Mouse (Mus musculus) R1 (cell line): ENCODE results near the gene Themis3.

ENCODE experiments used
- DNase-seq: peaks from one replicate; pipeline ENCODE4 v3.0.0-alpha.2; 2018; ENCODE audit warnings: low read depth, low spot score

Themis3 gene

GRCm38 (mm10) chr17:66594435-66594834 lies at the start of gene Themis3:
Gene Themis3, minus strand, starts transcription at chr17:66594621.
- DNase-seq, result no peak

- no peak for DNase-seq
These were observed 43.7 kb upstream of the Themis3 start for GRCm38 (mm10) chr17:66637951-66638722.

GRCm38 (mm10) chr17:66619996-66620656 lies 25.7 kb upstream of the Themis3 start:
- no peak for DNase-seq

- no peak for DNase-seq
These were observed 24.9 kb upstream of the Themis3 start for GRCm38 (mm10) chr17:66619255-66619826.

GRCm38 (mm10) chr17:66610032-66610431 lies 15.6 kb upstream of the Themis3 start:
- DNase-seq, result no peak

GRCm38 (mm10) chr17:66604931-66605330 lies 10.5 kb upstream of the Themis3 start:
- peak; percentile 17 for DNase-seq

GRCm38 (mm10) chr17:66601171-66601570 lies 6.8 kb upstream of the Themis3 start:
- no peak for DNase-seq

GRCm38 (mm10) chr17:66595867-66596266 lies 1.4 kb upstream of the Themis3 start:
- DNase-seq, result no peak

GRCm38 (mm10) chr17:66595256-66595655 lies 835 bp upstream of the Themis3 start:
- no peak for DNase-seq

- DNase-seq, result no peak
These were observed 3.9 kb downstream of the Themis3 start for GRCm38 (mm10) chr17:66590353-66591075.

GRCm38 (mm10) chr17:66589864-66590263 lies 4.6 kb downstream of the Themis3 start:
- no peak for DNase-seq

- DNase-seq, result no peak
These were observed 7.7 kb downstream of the Themis3 start for GRCm38 (mm10) chr17:66586741-66587140.

GRCm38 (mm10) chr17:66586078-66586477 lies 8.3 kb downstream of the Themis3 start:
- DNase-seq, result no peak

GRCm38 (mm10) chr17:66580990-66581389 lies 13.4 kb downstream of the Themis3 start:
- no peak for DNase-seq

- peak; percentile 71 for DNase-seq
These were observed 16.4 kb downstream of the Themis3 start for GRCm38 (mm10) chr17:66578007-66578406.

- no peak for DNase-seq
These were observed 16.9 kb downstream of the Themis3 start for GRCm38 (mm10) chr17:66577507-66577906.

GRCm38 (mm10) chr17:66572677-66573060 lies 21.8 kb downstream of the Themis3 start:
- DNase-seq, result no peak

GRCm38 (mm10) chr17:66571860-66572676 lies 22.4 kb downstream of the Themis3 start:
- no peak for DNase-seq

- no peak for DNase-seq
These were observed 30.2 kb downstream of the Themis3 start for GRCm38 (mm10) chr17:66564213-66564612.

- DNase-seq, result no peak
These were observed 30.9 kb downstream of the Themis3 start for GRCm38 (mm10) chr17:66563551-66563950.

- DNase-seq, result no peak
These were observed 33.0 kb downstream of the Themis3 start for GRCm38 (mm10) chr17:66561380-66561779.
